ENCODE assay signal across 26 mouse cellular contexts in the genomic region with DNA sequence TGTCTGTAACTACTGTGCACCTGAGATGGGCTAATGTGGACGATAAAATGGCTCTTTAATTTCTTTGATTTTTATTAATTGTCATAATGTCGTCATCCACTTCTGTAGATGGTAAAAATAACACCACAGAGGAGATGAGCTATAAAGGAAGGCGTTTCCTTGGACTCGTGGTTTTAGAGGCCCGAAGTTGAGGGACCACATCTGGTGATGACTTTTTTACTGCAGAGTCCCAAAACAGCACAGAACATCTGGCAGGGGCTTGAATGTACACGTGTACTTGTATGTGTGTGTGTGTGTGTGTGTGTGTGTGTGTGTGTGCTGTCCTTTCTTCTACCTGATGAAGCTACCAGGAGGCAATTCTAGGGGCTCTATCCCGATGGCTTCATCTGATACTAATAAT.
DNase-seq lines count a peak whose midpoint lies in the region; ATAC-seq lines count a peak whose summit lies in the region.
"Had no signal": no experiment of that assay in that cellular context is flagged by ENCODE, and none has a peak within 500 bp of the region (broad histone marks: within the 10 kb centered on the region; RNA-seq: fewer than 3 reads in every experiment).

No protein-coding gene starts in this region.

- no peak overlapping the region for H3K4me3 ChIP-seq in forebrain, embryonic 11.5 days (ENCODE audit: low read depth, low read length)
- H3K4me3 ChIP-seq in forebrain, embryonic 16.5 days (replicated peaks; ENCODE audit: low read length), result no peak overlapping the region
- H3K4me3 ChIP-seq in stomach, embryonic 16.5 days (replicated peaks; ENCODE audit: low read length), result no peak overlapping the region
- no peak overlapping the region for H3K4me3 ChIP-seq in hindbrain, embryonic 16.5 days (ENCODE audit: low read length)
- H3K4me3 ChIP-seq: embryonic facial prominence, embryonic 12.5 days; embryonic facial prominence, embryonic 15.5 days; forebrain, embryonic 12.5 days; forebrain, embryonic 15.5 days; gastrocnemius, adult 2 months; heart, embryonic 12.5 days; heart, embryonic 15.5 days; hindbrain, embryonic 10.5 days; hindbrain, embryonic 13.5 days had no signal

- no peaks in the 10 kb centered on the region for H3K4me1 ChIP-seq in forebrain, embryonic 11.5 days (replicated peaks; ENCODE audit: control insufficient read depth, insufficient read depth, low read length)
- H3K4me1 ChIP-seq in forebrain, embryonic 16.5 days (replicated peaks; ENCODE audit: control insufficient read depth, insufficient read depth, low read length), result peaks cover 4% of the 10 kb centered on the region
- peaks cover 14% of the 10 kb centered on the region for H3K4me1 ChIP-seq in stomach, embryonic 16.5 days (ENCODE audit: control insufficient read depth, insufficient read depth, low read length)
- no peaks in the 10 kb centered on the region for H3K4me1 ChIP-seq in hindbrain, embryonic 16.5 days (ENCODE audit: control insufficient read depth, insufficient read depth, low read depth, low read length)

- no peak overlapping the region for H3K9ac ChIP-seq in forebrain, embryonic 11.5 days (ENCODE audit: low read length)
- no peak overlapping the region for H3K9ac ChIP-seq in forebrain, embryonic 16.5 days (replicated peaks; ENCODE audit: low read depth, low read length)
- H3K9ac ChIP-seq in stomach, embryonic 16.5 days (ENCODE audit: low read length), result no peak overlapping the region
- no peak overlapping the region for H3K9ac ChIP-seq in hindbrain, embryonic 16.5 days (ENCODE audit: low read depth, low read length)
- H3K9ac ChIP-seq: embryonic facial prominence, embryonic 12.5 days; embryonic facial prominence, embryonic 15.5 days; forebrain, embryonic 12.5 days; forebrain, embryonic 15.5 days; heart, embryonic 12.5 days; heart, embryonic 15.5 days; hindbrain, embryonic 13.5 days had no signal

- H3K4me2 ChIP-seq in forebrain, embryonic 11.5 days (ENCODE audit: low read depth, low read length, severe bottlenecking), result no peak overlapping the region
- H3K4me2 ChIP-seq in forebrain, embryonic 16.5 days (ENCODE audit: low read length), result no peak overlapping the region
- no peak overlapping the region for H3K4me2 ChIP-seq in stomach, embryonic 16.5 days (ENCODE audit: low read depth, low read length)
- H3K4me2 ChIP-seq in hindbrain, embryonic 16.5 days (ENCODE audit: low read length), result no peak overlapping the region
- H3K4me2 ChIP-seq: embryonic facial prominence, embryonic 12.5 days; embryonic facial prominence, embryonic 15.5 days; forebrain, embryonic 12.5 days; forebrain, embryonic 15.5 days; heart, embryonic 12.5 days; heart, embryonic 15.5 days; hindbrain, embryonic 13.5 days had no signal

- no peaks in the 10 kb centered on the region for H3K27me3 ChIP-seq in forebrain, embryonic 11.5 days (ENCODE audit: control insufficient read depth, insufficient read depth, low read length)
- H3K27me3 ChIP-seq in forebrain, embryonic 16.5 days (replicated peaks; ENCODE audit: control insufficient read depth, insufficient read depth, low read length), result no peaks in the 10 kb centered on the region
- H3K27me3 ChIP-seq in stomach, embryonic 16.5 days (ENCODE audit: control insufficient read depth, insufficient read depth, low read length), result no peaks in the 10 kb centered on the region
- H3K27me3 ChIP-seq in hindbrain, embryonic 16.5 days (replicated peaks; ENCODE audit: control insufficient read depth, insufficient read depth, low read length), result peaks cover 3% of the 10 kb centered on the region; the same call in 1 of the 2 replicates
- H3K27me3 ChIP-seq: embryonic facial prominence, embryonic 12.5 days; embryonic facial prominence, embryonic 15.5 days; forebrain, embryonic 15.5 days; heart, embryonic 12.5 days; heart, embryonic 15.5 days; Patski had no signal

- H3K9me3 ChIP-seq in forebrain, embryonic 11.5 days (ENCODE audit: control insufficient read depth, low read length), result no peaks in the 10 kb centered on the region
- H3K9me3 ChIP-seq in forebrain, embryonic 16.5 days (ENCODE audit: control insufficient read depth, low read length), result no peaks in the 10 kb centered on the region
- no peaks in the 10 kb centered on the region for H3K9me3 ChIP-seq in stomach, embryonic 16.5 days (replicated peaks; ENCODE audit: control insufficient read depth, low read length)
- no peaks in the 10 kb centered on the region for H3K9me3 ChIP-seq in hindbrain, embryonic 16.5 days (ENCODE audit: control insufficient read depth, low read length)
- H3K9me3 ChIP-seq: embryonic facial prominence, embryonic 12.5 days; embryonic facial prominence, embryonic 15.5 days; forebrain, embryonic 12.5 days; forebrain, embryonic 15.5 days; heart, embryonic 12.5 days; heart, embryonic 15.5 days; hindbrain, embryonic 10.5 days; hindbrain, embryonic 13.5 days had no signal

- DNase-seq in forebrain, embryonic 11.5 days (ENCODE audit: low spot score), result peak; percentile 8
- peak; percentile 52 for DNase-seq in kidney, postnatal 10 days
- no peak for DNase-seq in kidney, postnatal 14 days
- DNase-seq in heart, adult 18-20 months, result no peak
- DNase-seq: adrenal gland, postnatal 10 days; adrenal gland, postnatal 36 days; cerebellum, adult 18-20 months; cerebellum, adult 9-10 months; cerebellum, postnatal 14 days; gastrocnemius, adult 2 months; gastrocnemius, postnatal 14 days; heart, adult 11 months; heart, postnatal 36 days had no signal

- no peak for ATAC-seq in forebrain, embryonic 11.5 days (replicated peaks; ENCODE audit: low FRiP score)
- no peak for ATAC-seq in forebrain, embryonic 16.5 days
- ATAC-seq in stomach, embryonic 16.5 days (ENCODE audit: insufficient read depth, low FRiP score), result no peak
- no peak for ATAC-seq in hindbrain, embryonic 16.5 days
- ATAC-seq: forebrain, embryonic 15.5 days; hindbrain, postnatal 0 days; Patski had no signal

- H3K36me3 ChIP-seq in forebrain, embryonic 11.5 days (ENCODE audit: control insufficient read depth, insufficient read depth, low read length), result no peaks in the 10 kb centered on the region
- no peaks in the 10 kb centered on the region for H3K36me3 ChIP-seq in forebrain, embryonic 16.5 days (ENCODE audit: control insufficient read depth, insufficient read depth)
- H3K36me3 ChIP-seq in stomach, embryonic 16.5 days (ENCODE audit: control insufficient read depth, insufficient read depth, low read length), result no peaks in the 10 kb centered on the region
- no peaks in the 10 kb centered on the region for H3K36me3 ChIP-seq in hindbrain, embryonic 16.5 days (ENCODE audit: control insufficient read depth, insufficient read depth, low read length)
- H3K36me3 ChIP-seq: embryonic facial prominence, embryonic 12.5 days; embryonic facial prominence, embryonic 15.5 days; forebrain, embryonic 12.5 days; forebrain, embryonic 15.5 days; heart, embryonic 12.5 days; heart, embryonic 15.5 days; hindbrain, embryonic 10.5 days; hindbrain, embryonic 13.5 days had no signal

- WGBS in forebrain, embryonic 11.5 days, result 88% methylated on average over 7 of the region's 7 CpGs
- WGBS in forebrain, embryonic 16.5 days, result 83% methylated on average over 7 of the region's 7 CpGs
- WGBS in stomach, embryonic 16.5 days, result 54% methylated on average over 7 of the region's 7 CpGs
- 82% methylated on average over 7 of the region's 7 CpGs for WGBS in hindbrain, embryonic 16.5 days

- no peak overlapping the region for H3K27ac ChIP-seq in forebrain, embryonic 11.5 days (ENCODE audit: low read depth, low read length)
- no peak overlapping the region for H3K27ac ChIP-seq in forebrain, embryonic 16.5 days (ENCODE audit: low read length)
- H3K27ac ChIP-seq in stomach, embryonic 16.5 days (ENCODE audit: low read length), result peak overlapping the region; percentile 72; the same call in 1 of the 2 replicates
- no peak overlapping the region for H3K27ac ChIP-seq in hindbrain, embryonic 16.5 days (ENCODE audit: low read depth, low read length)
- H3K27ac ChIP-seq: embryonic facial prominence, embryonic 12.5 days; forebrain, embryonic 12.5 days; forebrain, embryonic 15.5 days; heart, embryonic 15.5 days; hindbrain, embryonic 10.5 days; hindbrain, embryonic 13.5 days; hindbrain, postnatal 0 days had no signal

Comparison
In these comparisons a context has a peak if more than half of its experiments do, and no peak if none do; other contexts are left out.
1. DNase-seq: peak in forebrain, embryonic 11.5 days (single experiment) and kidney, postnatal 10 days (single experiment); none in kidney, postnatal 14 days (single experiment) and heart, adult 18-20 months (0 of 2).